Mouse (Mus musculus) ovary, adult 18-20 months (tissue): ENCODE data around the gene B3galt5.
"Not testable (repeated sequence)": the region's sequence is repeated elsewhere in the genome, so short reads cannot be mapped to it uniquely, and the experiment has no call there.

Experiments used
- DNase-seq: peaks from one replicate; pipeline ENCODE4 v3.0.0; 2022; ENCODE audit warnings: low spot score, mixed read lengths

Gene B3galt5

DNA sequence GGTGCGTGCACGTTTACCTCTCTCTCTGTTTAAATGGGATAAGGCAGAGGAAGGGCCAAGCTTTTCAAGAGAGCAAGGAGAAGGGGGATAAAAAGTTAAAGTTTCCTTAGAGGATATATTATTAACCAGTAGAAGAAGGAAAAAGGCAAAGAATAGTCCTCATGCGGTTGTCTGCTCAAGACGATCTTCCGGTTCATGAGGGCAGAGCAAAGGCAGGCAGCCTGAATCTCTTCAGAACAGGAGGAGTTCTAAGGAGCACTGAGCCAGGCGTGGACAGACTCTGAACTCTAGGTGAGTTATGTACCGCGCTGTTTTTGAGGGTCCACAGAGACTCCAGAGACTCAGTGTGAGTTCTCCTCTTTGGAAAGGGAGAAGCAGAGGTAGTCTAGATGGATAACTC lies 22.8 kb downstream of the B3galt5 start:
- no peak for DNase-seq

DNA sequence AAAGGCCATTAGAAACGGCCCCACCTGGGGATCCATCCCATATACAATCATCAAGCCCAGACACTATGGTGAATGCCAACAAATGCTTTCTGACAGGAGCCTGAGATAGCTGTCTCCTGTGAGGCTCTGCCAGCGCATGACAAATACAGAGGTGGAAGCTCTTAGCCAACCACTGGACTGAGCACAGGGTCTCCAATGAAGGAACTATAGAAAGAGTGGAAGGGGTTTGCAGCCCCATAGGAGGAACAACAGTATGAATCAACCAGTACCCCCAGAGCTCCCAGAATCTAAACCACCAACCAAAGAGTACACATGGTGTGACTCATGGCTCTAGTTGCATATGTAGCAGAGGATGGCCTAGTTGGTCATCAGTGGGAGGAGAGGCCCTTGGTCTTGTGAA lies 36.1 kb downstream of the B3galt5 start:
- no peak for DNase-seq

DNA sequence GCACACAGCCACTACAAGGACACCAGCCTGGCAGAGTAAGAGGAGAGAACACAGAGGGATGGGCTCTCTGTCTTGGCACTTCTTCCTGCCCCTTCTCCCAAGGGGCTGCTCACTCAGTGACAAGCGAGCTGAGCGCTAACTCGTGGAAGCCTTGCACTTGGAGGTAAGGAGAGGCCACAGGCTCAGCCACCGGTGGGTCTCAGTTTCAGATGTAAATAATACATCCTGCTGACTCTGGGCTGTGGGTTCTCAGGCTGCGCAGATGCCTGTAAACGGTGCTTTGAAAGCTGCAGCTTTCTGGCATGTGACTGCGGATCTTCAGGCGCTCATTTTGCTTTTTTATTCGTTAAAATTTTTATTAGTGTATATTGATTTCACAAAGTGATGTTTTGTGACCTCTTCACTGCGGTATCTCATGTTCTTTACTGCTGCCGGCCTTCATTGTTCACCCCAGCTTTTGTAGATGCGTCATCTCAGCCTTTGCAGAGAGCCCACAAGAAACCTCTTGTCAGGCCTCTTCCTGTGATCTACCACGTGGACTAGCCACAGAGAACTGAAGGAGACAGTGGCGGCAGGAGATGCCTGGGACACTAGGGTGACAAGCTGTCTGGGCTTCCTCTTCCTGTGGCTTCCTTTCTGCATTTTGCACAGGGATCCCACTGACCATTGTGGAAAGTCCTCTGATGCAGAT lies 37.5 kb downstream of the B3galt5 start:
- DNase-seq = no peak

DNA sequence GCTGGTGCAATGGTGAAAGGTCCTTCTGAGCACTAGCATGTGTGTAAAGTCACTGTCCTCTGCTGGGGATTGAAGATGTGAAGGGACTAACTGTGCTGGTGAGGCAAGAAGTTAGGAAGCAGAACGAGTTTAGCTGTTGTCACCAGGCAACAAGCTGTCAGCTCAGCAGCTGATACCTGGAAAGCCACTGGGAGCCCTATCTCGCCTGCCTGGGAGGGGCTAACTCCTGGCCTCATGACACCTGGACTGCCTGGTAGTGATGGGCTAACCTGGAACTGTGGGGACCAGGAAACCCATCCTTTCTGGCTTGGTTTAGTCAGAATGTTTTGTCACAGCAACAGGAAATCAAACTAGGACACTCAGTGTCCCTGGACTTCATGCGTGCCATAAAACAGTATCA lies 41.0 kb downstream of the B3galt5 start:
- no peak for DNase-seq

DNA sequence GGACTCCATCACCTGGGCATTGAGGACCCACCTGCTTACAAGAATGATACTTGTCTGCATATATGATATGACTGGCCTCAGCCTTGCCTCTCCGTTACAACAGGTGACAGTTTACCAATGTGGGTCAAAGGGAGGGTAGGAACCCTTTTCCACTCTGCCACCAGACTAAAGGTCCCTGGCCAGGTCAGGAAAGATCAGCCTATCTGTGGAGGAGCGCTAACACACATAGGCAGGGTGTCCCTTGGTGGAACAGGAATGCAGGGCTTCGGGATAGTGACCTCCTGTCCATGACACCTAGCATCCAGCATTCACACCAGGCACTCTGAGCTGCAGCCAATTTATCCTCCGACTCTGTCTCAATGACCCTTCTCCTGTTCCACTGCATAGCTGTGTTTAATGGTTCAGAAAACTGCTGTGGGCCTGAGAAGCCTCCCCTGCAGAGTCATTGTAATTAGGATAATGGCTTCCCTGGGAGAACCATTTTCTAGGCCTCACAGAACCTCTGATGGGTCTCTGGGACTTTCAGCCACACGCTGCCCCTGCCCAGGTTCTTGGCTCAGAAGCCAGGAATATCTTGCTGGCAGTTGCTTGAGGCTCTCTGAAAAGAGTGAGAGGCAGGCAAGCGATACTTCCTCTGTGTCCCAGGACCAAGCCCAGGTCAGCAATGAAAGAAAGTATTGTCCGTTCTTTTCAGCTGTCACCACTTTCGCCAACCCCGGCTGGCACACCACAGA lies 43.1 kb downstream of the B3galt5 start:
- peak; percentile 9 for DNase-seq

DNA sequence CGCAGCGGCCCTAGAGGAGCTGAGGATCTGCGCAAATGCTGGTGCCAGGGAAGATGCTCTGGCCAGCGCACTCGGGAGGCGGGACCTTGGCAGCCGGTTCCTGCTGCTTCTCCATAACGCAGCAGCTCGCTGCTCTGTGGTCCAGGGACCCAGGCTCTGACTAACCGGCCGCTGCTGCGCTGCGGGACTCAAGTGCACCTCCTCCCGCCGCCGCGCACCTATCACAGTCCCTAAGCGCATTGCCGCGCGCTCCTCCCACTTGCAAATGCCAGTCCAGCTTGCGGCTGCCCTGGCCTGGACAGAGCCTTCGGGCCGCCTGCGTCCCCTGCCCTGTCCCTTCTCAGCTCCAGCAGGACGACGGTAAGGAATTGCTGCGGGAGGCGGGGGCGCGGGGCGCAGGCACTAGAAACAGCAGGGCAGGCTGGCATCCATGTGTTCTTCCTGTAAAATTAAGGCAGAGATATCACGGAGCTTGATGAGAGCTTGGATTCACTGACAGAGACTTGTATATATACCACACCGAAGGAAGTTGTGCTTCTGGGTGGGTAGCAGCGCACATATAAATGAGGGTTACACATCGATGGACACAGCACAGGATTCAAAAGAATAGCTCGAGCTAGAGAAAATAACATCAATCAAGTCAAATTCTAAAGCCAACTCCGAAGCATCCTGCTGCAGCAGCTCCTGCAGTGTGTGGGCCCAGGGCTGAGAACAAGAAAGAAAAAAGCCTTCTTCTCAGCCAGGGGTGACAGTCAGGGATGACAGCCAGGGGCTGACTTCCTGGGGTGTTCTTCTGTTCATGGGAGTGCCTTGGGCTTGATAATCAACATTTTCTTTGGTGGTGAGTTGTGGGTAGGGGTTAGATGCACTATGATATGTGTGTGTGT lies 45.4 kb downstream of the B3galt5 start:
- DNase-seq = peak; percentile 43

DNA sequence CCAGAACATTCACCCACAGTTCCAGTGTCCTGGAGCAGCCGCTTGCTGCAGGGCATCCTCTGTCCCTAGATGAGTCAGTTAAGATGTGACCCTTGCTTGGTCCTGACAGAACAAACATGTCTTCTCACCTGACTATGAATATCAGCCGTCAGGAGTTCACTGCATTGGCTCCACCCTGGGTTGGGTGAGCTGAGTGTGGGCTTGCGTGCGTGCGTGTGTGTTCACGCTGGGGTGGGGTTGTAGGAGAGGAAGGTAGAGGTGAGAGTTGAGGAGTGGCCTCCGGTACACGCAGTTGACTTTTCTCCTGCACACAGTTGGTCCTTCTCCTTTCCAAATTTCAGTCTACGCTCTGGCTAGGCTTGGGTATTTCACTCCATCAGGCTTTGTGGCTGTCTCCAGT lies 47.0 kb downstream of the B3galt5 start:
- DNase-seq = no peak

DNA sequence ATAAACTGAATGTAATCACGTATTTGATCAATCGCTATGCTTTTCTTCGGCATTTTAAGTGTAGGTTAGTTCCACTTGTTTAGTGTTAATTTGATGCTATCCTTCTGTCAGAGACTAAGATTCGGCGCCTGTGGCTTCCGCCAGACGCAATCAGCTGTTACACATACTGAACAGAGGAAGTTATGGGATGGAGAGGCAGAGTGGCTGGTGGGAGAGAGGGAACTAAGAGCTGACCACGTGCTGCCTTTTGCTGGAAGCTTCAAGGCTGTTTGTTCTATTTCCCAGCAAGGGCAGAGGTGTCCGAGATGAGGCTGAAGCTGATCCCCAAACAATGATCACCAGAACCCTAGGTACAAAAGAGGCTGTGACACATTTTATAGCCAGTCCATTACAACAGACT lies 56.3 kb downstream of the B3galt5 start:
- DNase-seq = no peak

DNA sequence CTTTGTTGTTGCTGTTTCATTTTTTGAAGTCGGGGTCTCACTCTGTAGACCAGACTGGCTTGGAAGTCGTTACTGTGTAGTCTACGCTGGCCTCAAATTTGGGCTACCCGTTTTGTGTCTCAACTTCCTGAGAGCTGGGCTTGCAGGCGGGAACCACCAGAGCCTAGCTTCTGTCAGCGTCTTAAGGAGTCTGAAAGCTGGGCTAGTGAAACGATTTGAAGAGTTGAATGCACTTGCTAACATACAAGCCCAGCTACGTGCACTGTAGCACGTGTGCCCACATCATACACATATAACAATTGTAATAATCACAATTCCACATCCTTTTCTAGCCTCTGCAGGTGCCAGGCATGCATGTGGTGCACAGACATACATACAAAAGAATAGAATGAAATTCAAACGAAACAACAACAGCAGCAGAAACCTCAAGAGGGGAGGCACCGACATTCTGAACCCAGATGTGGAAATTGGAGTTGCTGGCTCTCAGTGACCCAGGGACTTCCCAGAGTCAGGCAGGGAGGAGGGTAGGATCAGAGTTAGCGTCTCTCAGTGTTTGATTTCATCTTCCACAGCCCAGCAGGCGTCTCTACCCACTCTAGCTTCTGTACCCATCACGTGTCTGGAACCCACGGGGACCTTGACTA lies 57.1 kb downstream of the B3galt5 start:
- no peak for DNase-seq

DNA sequence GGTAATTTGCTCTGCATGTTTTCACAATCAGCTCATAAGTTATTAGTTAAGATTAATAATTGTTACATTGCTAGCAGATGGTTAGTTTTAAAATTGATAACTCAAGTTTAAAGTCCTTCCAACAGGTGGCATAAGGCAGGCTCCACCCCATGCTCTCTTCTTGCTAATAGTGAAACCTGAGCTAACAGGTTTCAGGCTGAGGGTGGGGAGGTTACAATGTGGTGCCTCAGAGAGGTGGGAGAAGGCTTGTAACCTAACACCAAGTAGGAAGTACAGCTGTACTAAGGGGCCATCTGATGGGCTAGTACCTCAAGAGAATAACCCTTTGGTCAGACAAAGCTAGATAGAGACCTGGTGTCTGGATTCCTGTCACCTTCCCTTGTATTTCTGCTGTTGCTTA lies 62.5 kb downstream of the B3galt5 start:
- no peak for DNase-seq

DNA sequence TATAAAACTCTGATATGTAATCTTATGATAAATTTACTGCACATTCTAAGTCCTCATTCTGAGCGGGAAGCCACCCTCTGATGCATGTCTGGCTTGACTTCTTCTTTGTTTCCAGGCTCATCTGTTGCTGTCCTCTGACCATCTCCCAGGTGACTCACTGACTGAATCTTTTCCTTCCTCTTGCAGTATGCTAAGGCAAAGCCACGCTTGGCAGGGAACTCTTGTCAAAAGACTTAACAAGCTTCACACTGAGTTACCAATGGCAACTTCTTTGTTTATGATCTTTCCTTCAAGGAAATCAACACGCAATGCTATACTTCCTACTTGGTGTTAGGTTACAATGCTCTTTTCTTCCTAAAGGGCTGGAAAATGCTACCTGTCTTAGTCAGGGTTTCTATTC lies 63.0 kb downstream of the B3galt5 start:
- DNase-seq = no peak

DNA sequence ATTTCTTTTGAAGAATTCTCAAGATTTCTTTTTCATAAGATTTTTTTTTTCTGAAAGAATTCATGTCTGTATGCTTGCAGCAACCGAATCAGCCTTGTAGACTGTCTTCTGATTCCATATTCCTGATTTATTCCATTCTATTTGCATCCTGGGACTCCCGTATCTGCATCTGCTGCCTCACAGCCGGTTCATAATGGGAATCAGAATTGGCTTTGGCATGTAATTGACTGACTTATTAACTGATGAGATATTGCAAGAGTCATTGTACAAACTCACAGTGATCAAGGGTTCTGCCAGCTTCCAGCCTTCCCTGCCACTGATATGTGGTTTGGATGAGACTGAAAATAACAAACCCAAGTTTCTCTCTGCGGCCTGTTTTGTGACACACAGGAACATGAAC lies 67.8 kb downstream of the B3galt5 start:
- DNase-seq = no peak

DNA sequence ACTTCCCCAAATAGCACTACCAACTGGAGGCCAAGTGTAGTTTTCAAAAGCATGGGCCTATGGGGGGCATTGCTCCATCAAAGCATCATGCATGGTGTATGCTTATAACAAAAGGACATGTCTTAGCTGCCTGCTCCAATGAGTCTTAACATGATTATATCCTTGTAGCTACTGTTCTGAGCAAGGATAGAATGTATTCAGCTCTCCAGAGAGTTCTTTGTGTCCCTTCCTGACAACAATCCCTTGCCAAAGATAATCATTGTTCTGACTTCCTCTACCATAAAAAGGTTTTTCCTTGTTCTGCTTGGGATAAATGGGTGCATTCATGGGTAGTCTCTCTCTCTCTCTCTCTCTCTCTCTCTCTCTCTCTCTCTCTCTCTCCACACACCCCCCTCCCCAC lies 68.8 kb downstream of the B3galt5 start:
- no peak for DNase-seq

DNA sequence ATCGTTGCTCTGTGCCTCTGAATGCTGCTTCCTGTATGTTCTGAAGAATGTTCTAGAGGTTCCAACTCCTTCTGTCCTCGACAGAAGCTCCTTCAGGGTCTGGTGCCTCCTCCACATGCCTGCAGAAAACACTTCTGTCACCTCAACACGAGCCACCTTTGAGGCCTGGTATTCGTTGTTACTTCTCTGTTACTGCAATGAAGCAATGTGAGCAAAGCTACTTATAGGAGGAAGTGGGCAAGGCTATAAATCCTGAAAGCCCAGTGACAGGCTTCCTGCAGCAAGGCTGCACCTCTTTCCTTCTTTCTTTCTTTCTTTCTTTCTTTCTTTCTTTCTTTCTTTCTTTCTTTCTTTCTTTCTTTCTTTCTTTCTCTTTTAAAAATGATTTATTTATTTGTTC lies 71.3 kb downstream of the B3galt5 start:
- DNase-seq = no peak

DNA sequence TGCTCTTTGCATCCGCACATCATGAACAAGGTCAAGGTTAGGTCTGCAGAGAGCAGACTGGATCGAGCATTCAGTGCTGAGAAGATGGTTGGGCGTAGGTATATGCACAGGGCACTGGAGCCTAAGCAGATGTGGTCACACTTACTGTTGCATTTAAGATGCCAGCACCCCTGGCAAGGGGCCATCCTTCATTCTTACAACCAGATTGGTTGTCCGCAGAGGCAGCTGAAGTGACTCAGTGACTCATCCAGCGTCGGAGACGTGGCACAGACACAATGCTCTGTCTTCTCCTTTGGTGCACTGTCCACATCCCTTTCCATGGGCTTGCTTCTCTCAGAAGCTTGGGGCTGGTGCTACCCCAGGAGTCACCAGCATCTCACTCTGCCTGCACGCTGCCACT lies 82.2 kb downstream of the B3galt5 start:
- no peak for DNase-seq

DNA sequence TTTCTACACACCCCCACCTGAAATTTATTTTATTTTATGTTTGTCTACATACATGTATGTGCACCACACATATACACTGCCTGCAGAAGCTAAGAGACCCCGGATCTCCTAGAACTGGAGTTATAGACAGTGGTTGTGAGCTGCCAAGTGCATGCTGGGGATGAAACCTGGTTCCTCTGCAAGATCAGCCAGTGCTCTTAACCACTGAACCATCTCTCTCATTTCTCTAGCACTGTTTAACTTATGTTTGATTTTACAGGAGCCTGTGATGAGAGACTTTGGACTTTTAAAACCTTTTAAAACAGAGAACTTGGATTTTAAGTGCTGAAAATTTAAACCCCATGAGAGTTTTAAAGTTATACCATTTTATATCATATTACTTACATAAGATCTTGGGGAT lies 87.1 kb downstream of the B3galt5 start:
- no peak for DNase-seq

DNA sequence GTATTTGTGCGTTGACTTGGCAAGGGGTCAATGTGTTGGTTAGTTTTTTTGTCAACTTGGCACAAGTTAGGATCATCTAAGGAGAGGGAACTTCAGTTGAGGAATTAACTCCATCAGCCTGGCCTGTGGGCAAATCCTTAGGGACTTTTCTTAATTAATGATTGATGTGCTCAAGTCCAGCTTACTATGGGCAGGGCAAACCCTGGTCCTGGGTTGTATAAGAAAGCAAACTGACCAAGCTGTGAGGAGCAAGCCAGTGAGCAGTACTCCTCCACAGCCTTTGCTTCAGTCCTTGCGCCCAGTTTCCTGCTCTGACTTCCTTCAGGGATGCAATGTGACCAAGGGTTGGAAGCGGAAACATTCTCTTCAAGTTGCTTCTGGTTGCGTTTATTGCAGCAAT lies 87.6 kb downstream of the B3galt5 start:
- DNase-seq = no peak

DNA sequence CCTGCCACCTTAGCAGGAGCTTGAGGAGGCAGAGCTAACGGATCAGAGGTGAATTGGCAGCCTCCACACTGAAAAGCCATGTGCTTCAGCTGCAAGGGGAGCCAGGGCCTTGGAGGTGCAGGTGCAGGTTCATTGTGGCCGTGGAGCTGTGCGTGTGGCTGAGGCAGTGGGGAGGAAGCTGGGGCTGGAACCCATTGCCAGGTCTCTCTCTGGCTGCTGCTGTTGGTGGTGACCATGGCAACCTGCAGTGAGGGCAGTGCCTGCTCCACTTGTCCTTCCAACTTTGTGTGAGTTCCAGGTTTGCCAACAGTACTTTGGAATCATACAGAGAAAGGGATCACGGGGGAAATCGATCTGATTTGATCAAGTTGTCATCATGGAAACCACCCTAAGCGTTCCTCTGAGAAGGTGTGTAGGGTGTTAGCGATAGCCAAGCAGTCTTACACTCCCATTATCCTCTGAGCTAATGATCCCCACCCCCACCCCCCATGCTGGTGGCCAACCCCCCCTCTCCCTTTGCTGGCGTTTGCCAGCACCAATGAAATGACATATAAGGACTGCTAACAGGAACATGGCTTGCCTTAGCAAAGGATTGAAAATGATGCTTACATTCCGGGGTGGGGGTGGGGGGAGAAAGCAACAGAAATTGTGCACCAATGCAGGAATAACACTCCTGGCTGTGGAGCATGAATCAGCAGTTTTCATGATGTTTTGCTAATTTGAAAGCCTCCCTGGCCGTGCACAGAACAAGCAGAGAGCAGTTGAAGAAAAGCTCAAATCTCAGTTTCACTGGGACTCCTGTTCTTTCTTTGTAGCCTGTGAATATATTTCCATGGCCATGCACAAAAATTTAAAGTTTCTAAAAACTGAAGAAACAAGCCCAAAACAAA lies 90.8 kb downstream of the B3galt5 start:
- peak; percentile 33 for DNase-seq

DNA sequence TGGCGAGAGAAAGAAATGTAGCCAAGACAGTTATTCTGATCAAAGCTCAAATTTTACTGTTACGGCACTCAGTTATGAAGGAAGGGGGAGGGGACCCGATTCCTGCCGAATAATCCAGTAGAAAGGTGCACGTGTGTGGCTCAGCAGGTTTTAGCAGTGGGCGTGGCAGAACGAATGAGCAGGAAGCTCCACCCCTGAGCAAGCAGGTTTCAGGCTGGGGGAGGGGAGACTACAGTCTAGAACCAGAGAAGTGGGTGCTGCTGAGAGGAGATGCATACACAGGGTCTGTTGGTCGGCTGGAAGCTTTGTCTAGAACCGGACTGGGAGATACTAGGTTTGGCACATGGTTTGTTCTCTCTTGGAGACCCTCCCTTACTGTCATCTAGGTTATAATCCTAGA lies 91.7 kb downstream of the B3galt5 start:
- not testable (repeated sequence) for DNase-seq

DNA sequence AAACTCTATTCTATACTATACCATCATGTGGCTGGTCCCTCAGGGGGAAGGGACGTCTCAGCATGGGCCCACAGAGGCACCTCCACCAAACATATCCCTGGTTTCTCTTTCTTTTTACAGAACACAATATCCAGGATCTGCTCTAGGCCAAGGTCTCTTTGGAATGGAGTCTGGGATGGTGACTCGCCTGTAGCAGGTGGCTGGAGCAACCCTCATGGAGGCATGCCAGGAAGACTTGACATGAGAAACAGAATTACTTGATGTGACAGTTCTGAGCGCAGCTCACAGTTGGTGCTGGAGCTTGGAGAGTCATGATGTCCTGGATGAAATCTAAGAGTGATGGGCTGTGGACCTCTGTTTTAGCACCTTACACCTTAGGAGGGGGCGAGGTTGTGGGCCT lies 104.0 kb downstream of the B3galt5 start:
- DNase-seq = no peak

DNA sequence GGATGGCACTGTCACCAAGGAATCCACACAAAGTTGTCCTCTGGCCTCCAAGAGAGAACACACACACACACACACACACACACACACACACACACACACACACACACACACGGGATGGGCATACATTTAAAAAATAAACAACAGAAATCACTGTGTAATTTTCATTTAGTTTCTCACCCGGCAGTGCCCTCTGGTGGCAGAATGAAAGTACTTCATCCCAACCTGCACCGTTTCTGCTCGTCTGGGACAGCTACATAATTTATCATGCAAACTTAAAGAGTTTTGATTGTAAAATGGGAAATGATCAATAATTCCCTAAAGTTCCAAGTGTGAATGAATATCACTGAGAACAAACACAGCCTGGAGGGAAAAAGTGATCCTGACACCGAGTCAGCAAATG lies 105.7 kb downstream of the B3galt5 start:
- no peak for DNase-seq
